Mouse (Mus musculus) heart, adult 2 months (tissue): Measurements from ENCODE around the gene Rtn2.

Source experiments
- CTCF ChIP-seq: fragments of 200-600 bp; IDR thresholded peaks from 2 replicates; pipeline ENCODE4 v1.8.1; 2022; ENCODE audit warnings: antibody characterized with exemption, mild to moderate bottlenecking, moderate library complexity
- EP300 ChIP-seq: fragments of 200-500 bp; IDR thresholded peaks from 2 replicates; pipeline ENCODE4 v1.6.1; 2011; ENCODE audit warnings: low read depth, low read length, control low read depth; ENCODE audit not compliant: insufficient read depth
- POLR2A ChIP-seq: fragments of 200-500 bp; IDR thresholded peaks from 2 replicates; pipeline ENCODE4 v1.6.1; 2011; ENCODE audit warnings: mild to moderate bottlenecking, low read depth, low read length, control low read depth; ENCODE audit not compliant: insufficient read depth

DNA sequence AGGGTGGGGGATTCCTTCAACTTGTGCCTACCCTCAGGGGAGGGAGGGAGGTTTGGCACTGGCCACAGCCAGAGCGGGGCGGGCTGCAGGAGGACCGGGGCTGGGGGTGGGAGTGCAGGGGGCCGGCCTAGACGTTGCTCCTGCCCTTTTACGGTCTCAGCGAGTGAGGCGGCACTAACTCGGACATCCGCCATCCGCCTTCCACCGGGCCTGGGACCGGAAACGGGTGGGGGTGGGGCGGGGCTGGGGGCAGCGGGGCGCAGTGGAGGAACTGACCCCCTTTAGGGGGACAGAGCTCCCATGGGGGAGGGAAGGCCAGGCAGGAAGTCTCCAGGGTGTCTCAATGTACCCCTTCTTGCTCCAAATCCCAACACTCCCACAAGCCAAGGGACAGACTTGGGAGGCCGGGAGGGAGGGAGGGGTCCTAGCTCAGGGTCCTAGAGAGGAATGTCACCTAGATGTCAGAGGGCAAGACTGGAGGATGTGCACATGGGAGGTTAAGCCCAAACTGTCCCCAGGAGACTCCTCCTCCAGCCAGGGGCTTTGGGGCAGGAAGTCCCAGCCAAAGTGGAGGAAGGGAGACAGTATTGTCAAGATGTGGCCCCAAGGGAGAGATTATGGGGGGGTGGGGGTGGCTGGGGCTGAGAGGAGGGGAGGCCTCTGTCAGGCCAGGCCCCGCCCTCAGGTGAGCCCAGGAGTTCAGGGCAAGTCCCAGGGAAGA lies 12.5 kb upstream of the Rtn2 start:
- TF ChIP-seq POLR2A (peak; percentile 21; the same call in 1 of the 2 replicates), CTCF (no peak), EP300 (0 out of 2 replicates have a peak, but pooled peaks have one; percentile 7)
